Mouse (Mus musculus) spleen, postnatal 10 days (tissue): ENCODE data around the gene Gm10447.
"Not testable (repeated sequence)": the region's sequence is repeated elsewhere in the genome, so short reads cannot be mapped to it uniquely, and the experiment has no call there.

Source experiments
- DNase-seq, 2 experiments: peaks; one replicate each; pipeline ENCODE4 v3.0.0; 2021 to 2022; ENCODE audit warnings: low spot score in 2 of 2

Gene Gm10447

GRCm38 (mm10) chr11:53446183-53446582 is 10.7 kb downstream of the Gm10447 start:
- DNase-seq: no peak

GRCm38 (mm10) chr11:53445562-53445961 is 11.3 kb downstream of the Gm10447 start:
- DNase-seq: no peak

DNA sequence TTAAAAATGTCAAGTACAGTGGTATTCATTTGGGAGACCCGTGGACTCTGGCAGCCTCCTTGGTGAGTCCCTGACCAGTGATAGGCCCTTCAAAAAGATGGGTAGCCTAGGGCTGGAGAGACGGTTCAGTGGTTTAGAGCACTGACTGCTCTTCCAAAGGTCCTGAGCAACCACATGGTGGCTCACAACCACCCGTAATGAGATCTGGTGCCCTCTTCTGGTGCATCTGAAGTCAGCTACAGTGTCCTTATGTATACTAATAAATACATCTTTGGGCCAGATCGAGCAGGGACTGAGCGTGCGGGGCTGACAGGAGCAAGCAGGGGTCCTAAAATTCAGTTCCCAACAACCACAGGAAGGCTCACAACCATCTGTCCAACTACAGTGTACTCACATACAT is 13.0 kb downstream of the Gm10447 start:
- peak in 1 of 2 experiments; percentile 57 for DNase-seq

DNA sequence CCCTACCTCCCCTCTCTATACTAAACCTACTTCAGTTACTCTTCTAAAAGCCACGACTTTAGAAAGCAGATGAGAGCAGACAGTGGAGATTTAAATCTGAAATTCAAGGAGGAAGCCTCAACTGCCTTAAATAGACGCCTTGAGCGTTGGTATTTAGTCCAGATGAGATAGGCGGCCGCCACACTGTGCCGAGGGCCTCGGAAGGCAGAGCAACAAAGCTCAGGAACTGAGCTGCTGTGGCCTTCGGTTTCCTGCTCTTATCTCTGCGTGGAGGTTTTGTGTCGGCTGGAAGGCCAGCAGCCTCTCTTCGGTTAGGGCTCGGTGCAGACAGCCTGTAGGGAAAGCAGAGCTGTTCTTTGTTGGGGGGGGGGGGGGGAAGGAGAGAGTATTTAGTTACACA is 15.0 kb downstream of the Gm10447 start:
- DNase-seq: no peak

DNA sequence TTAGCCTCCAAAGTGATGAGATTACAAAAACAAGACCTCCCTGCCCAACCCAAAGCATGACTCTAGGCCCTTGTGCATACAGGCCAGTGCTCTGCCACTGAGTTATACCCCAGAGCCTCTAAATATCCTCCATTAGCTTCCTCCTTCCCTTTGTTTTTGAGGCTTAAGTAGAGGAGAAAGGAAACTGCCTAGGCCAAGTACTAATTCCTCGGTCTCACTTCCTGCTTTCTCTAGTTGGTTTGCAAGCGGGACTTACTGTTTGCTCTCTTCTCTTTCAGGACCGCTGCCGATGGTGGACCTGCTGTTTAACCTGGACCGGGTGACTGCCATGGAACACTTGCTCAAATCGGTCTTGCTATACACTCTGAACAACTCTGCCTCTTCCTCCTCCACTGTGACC is 20.6 kb downstream of the Gm10447 start:
- DNase-seq: no peak

DNA sequence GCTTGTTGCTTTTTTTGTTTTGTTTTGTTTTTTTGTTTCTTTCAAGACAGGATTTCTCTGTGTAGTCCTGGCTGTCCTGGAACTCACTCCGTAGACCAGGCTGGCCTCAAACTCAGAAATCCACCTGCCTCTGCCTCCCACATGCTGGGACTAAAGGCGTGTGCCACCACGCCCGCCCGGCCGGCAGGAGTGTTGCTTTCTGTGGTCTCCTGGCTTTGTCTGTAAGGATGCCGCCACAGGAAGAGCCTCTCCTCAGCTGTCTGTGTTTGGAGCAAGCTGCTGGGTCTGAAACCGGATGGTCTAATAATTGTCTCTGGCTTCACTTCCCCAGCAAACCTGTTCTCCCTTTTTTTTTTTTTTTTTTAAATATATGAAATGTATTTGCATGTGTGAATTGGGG is 21.4 kb downstream of the Gm10447 start:
- no peak for DNase-seq

DNA sequence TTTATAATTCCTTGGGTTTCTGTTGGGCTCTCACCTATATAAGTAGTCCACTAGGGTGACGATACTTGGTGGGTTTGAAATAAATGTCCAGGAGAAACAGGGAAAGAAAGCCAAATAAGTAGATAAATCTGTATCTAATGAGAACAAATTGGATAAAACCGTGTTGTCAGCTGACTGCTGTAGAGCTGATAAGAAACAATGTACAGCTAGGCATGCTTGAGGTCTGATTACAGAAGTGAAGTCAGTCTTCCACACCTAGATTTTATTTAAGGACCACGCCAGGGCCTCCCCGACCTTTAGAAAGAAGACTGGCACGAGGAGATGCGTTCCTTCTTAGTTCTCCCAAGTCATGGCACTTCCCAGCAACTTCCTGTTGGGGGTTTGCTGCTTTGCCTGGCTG is 23.9 kb downstream of the Gm10447 start:
- no peak for DNase-seq

GRCm38 (mm10) chr11:53431347-53432056 is 25.4 kb downstream of the Gm10447 start:
- no peak for DNase-seq

- peak; percentile 96 to 99 for DNase-seq
Observed at GRCm38 (mm10) chr11:53430670-53431346, 26.1 kb downstream of the Gm10447 start, which contains the start of the genes Uqcrq and Gdf9. Uqcrq (minus strand) TSS chr11:53430831. Gdf9 (plus strand) TSS chr11:53431023.

GRCm38 (mm10) chr11:53430300-53430669 is 26.6 kb downstream of the Gm10447 start:
- DNase-seq: no peak

GRCm38 (mm10) chr11:53429182-53429581 is 27.7 kb downstream of the Gm10447 start:
- DNase-seq: no peak

DNA sequence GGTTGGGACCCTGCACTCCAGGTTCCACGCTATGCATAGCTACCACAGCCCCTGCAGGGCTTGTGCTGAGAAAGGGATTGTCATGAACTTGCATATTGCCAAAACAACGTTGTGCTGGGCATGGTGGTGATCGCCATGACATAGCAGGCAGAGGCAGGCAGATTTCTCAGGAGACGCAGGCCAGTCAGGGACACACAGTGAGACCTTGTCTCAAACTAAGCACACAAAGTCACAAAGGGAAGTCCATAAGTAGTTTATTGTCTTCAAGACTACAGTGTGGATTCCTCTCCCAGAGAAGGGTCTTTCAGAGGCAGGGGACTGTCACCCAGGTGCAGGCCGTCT is 28.2 kb downstream of the Gm10447 start:
- DNase-seq: no peak

DNA sequence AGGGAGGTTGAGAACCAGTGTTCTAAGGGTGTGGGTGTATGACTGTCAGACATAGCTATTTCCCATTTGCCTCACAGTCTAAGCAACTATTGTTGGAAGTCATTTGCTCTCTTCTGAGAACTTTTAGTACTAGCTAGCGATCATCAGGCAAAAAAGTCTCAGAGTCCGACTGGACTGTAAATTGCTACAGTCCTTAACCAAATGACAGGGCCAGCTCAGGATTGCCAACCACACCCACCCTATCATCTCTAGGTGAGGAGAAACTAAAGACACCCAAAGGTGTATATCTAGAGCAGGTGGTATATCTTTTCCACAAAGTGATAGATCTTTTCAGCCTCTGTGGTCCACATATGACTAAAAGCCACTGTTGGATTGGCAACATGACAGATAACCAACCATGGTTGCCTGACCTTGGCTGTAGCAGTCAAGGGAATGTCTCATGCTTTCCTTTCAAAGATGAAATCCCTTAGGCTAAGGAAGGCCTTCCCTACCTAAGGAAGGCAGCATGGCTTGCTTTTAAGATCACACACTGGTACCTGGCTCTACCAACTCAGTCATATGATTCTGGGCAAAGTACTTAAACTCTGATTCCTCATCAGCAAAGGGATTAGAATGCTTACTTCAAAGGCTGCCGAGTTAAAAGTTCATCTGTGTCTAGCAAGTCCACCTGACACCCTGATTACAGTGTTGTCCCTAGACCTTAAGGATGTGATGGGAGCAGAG is 28.8 kb downstream of the Gm10447 start:
- no peak for DNase-seq

DNA sequence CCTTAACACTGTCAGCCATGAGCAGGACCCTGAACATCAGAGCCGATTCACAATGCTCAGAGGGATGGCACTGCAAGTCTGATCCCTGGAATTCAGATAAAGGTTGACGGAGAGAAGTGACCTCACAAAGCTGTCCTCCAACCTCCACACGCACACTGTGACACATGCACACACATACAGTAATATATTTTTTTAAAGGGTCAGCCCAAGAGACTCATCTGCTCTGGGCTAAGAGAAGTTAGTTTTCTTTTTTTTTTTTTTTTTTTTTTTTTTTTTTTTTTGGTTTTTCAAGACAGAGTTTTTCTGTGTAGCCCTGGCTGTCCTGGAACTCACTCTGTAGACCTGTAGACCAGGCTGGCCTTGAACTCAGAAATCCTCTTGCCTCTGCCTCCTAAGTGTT is 30.0 kb downstream of the Gm10447 start:
- DNase-seq: not testable (repeated sequence)

GRCm38 (mm10) chr11:53425711-53426255 is 31.1 kb downstream of the Gm10447 start:
- no peak for DNase-seq

DNA sequence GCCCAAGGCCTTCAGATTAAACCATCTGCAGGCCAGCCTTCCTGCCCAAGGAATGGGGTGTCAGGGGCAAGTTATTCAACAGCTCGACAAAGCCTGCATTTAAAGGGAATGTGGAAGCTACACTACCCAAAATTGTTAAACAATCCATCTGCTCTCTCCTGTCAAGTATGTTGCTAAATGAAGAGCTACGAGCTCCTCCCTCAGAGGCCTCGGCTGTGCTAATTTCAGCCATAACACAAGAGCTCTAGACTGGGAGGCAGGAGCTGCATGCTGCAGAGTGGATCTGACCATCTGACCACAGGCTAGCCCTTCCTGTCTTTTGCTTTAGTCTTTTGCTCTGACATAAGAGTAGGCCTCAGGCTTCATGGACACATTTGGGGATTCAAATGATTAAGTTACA is 31.7 kb downstream of the Gm10447 start:
- DNase-seq: no peak

- no peak for DNase-seq
Observed at GRCm38 (mm10) chr11:53424826-53425225, 32.1 kb downstream of the Gm10447 start.

GRCm38 (mm10) chr11:53423036-53423435 is 33.9 kb downstream of the Gm10447 start, which contains the start of gene Leap2:
Leap2 (minus strand) TSS chr11:53423170.
- DNase-seq: no peak

GRCm38 (mm10) chr11:53418048-53418447 is 38.9 kb downstream of the Gm10447 start:
- DNase-seq: no peak

DNA sequence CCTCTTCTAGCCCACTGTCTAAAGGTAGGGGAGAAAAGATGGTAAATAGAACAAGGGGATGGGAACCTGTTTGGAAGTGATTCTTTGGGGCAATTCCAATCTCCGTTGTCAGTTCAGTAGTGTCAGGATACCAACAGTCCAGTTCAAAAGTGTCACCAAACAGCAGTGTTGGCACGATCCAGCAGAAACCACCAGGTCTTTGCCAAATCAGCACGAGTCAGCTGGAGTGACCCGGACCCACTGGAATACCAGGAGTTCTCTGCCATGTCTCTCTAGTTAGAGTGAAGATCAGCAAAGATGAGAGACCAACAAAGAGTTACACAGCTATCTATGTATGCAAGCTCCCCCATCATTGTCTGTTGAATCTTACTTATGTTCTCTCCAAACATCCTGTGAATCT is 43.0 kb downstream of the Gm10447 start:
- DNase-seq: no peak

GRCm38 (mm10) chr11:53411738-53412137 is 45.2 kb downstream of the Gm10447 start:
- no peak for DNase-seq
